Mouse (Mus musculus) testis, postnatal 14 days (tissue): ENCODE measurements around the gene Polr2b.

Experiments
- DNase-seq: peaks from one replicate; pipeline ENCODE4 v3.0.0; 2021; ENCODE audit warnings: low spot score

The Polr2b gene

GRCm38 (mm10) chr5:77364443-77365038, 54.6 kb downstream of the Polr2b start:
- no peak for DNase-seq

- peak; percentile 31 for DNase-seq
Measured at GRCm38 (mm10) chr5:77366313-77366712, 56.4 kb downstream of the Polr2b start.

- DNase-seq: no peak
Measured at GRCm38 (mm10) chr5:77367145-77367544, 57.2 kb downstream of the Polr2b start.

GRCm38 (mm10) chr5:77367682-77368081, 57.7 kb downstream of the Polr2b start:
- DNase-seq: no peak

- DNase-seq: no peak
Measured at GRCm38 (mm10) chr5:77368194-77368593, 58.2 kb downstream of the Polr2b start.

- DNase-seq: no peak
Measured at GRCm38 (mm10) chr5:77369394-77369793, 59.4 kb downstream of the Polr2b start.

- no peak for DNase-seq
Measured at GRCm38 (mm10) chr5:77370378-77370892, 60.5 kb downstream of the Polr2b start.

GRCm38 (mm10) chr5:77372242-77372641, 62.3 kb downstream of the Polr2b start:
- DNase-seq: peak; percentile 49

- DNase-seq: peak; percentile 44
Measured at GRCm38 (mm10) chr5:77372778-77373177, 62.8 kb downstream of the Polr2b start.

GRCm38 (mm10) chr5:77374945-77375344, 65.0 kb downstream of the Polr2b start:
- DNase-seq: no peak

GRCm38 (mm10) chr5:77375546-77375945, 65.6 kb downstream of the Polr2b start:
- DNase-seq: no peak

GRCm38 (mm10) chr5:77378027-77378426, 68.1 kb downstream of the Polr2b start:
- no peak for DNase-seq

- DNase-seq: no peak
Measured at GRCm38 (mm10) chr5:77379434-77380135, 69.6 kb downstream of the Polr2b start.

- no peak for DNase-seq
Measured at GRCm38 (mm10) chr5:77380321-77380901, 70.5 kb downstream of the Polr2b start.

- DNase-seq: no peak
Measured at GRCm38 (mm10) chr5:77381283-77381682, 71.3 kb downstream of the Polr2b start.

GRCm38 (mm10) chr5:77381686-77382085, 71.7 kb downstream of the Polr2b start:
- no peak for DNase-seq

GRCm38 (mm10) chr5:77383799-77384554, 74.0 kb downstream of the Polr2b start:
- no peak for DNase-seq

- no peak for DNase-seq
Measured at GRCm38 (mm10) chr5:77384724-77385123, 74.8 kb downstream of the Polr2b start.

- no peak for DNase-seq
Measured at GRCm38 (mm10) chr5:77385221-77385620, 75.3 kb downstream of the Polr2b start.

- DNase-seq: no peak
Measured at GRCm38 (mm10) chr5:77385900-77386595, 76.1 kb downstream of the Polr2b start.

- no peak for DNase-seq
Measured at GRCm38 (mm10) chr5:77386596-77387413, 76.9 kb downstream of the Polr2b start.
